Mouse (Mus musculus) lung, postnatal 25 days (tissue): Measurements from ENCODE around the gene Srgap3.
A peak's percentile ranks its signal among the peaks of the same experiment; 100 is the strongest.
"Not testable (repeated sequence)": the region's sequence is repeated elsewhere in the genome, so short reads cannot be mapped to it uniquely, and the experiment has no call there.

Experiments used
- DNase-seq: peaks from one replicate; pipeline ENCODE4 v3.0.0; 2022; ENCODE audit warnings: low spot score

Srgap3 gene

DNA sequence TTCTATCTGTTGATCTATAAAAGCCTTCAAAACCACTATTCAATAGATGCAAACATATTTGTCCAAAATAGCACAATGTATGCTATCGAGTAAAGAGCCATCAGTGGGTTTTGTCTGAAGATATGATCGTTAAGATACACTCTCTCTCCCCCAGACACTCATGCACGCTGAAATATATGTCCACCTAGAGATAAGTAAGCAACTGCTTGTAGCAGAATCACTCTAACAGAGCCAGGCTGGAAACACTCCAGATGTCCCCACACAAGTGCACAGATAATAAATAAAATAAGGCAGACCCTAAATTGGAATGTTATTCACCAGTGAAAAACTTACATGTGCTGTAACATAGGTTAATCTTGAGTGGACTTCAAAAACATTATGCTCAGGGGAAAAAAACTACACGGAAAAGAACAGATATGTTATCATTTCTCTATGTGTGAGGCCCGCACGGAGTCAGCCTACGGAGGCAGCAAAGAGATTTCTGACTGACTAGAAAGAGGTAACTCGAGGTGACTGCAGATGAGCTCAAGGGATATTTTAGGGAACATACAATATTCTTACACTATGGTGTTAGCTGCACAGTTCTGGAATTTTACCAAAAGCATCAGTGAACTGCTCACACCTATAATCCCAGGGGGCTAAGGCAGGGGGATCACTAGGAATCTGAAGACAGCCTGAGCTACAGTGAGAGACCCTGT is 39.0 kb downstream of the Srgap3 start:
- no peak for DNase-seq

DNA sequence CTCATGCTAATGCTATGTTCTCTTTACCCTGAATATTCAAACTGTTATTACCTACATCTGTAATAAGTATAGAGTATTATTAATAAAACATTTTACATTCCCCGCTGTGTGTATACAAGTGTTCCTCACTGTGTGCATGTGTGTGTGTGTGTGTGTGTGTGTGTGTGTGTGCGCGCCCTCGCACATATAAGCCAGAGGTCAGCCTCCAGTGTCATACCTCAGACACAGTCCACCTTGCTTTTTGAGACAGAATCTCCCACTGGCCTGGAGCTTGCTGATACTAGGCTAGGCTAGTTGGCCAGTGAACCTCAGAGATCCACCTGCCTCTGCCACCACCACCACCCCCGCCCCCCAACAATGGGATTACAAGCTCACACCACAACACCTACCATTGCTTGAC is 43.3 kb downstream of the Srgap3 start:
- no peak for DNase-seq

DNA sequence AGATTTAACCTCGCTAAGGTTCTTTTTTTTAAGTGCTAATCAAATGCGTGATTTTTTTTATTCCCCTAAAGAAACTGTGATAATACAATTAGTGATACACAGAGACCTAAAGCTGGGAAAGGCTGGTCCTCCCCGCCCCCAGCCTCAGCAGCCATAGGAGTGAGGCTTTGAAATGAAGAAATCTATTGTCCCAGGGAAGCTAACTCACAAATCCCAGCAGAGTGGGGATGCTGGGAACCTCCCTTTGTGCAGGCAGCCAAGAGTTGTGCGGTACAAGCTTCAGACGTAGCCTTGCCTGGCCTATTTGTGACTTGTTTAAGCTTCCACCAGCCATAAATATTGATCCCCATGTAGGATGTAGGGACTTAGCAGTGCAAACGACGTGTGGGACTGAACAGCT is 43.8 kb downstream of the Srgap3 start:
- DNase-seq, result no peak

DNA sequence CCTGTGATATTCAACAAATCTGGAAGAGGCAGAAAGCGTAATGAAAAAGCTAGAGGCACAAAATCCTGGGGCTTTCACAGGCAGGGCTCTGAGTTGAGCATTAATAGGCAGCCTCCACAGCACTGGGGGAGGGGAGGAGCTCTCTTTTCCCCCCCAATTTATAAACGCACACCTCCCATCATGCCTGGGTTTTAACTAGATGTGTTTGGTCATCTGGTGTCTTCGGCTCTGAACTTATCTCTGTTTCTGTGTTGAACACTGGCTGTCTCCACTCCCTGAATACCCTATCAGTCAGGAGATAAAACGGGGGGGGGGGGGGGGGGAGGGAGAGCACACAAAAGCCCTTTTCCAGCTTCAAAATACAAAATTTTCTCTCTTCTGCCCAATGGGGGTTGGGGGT is 44.3 kb downstream of the Srgap3 start:
- no peak for DNase-seq

DNA sequence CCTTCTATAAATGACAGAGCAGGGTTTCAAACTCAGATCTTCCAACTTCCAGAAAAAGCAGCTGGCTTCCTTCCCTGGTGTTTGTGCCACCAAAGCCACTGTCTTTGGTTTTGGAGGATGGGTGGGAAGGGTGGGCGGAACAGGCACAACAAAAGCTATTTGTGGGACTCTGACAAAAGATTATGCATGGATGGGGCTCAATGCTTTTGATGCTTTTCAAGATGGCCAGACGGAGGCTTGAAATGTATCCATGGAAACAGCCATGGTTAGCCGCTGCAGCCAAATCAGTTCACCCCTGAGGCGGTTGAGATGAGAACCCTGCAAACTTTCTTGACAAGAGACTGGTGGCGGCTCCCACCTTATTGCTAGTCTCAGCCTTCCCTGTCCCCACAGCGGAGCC is 46.8 kb downstream of the Srgap3 start:
- no peak for DNase-seq

DNA sequence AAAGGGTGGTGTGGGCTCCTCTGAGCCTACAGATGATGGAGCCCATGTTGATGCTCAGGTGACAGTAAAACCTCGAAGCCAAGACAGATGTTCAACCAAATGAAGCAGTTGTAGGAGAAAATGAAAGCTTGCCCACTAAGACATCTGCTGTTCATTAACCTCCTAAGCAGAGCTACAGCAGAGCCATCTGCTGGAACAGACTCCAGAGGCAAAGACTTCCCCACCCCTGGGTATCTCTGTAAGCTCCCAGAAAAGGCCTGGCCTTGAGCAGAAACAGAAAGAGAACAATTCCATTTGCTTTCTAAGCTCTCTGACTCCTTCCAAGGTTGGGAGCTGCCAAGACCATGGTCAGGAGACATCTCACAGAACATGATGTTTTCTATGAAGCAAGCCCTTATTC is 47.4 kb downstream of the Srgap3 start:
- no peak for DNase-seq

DNA sequence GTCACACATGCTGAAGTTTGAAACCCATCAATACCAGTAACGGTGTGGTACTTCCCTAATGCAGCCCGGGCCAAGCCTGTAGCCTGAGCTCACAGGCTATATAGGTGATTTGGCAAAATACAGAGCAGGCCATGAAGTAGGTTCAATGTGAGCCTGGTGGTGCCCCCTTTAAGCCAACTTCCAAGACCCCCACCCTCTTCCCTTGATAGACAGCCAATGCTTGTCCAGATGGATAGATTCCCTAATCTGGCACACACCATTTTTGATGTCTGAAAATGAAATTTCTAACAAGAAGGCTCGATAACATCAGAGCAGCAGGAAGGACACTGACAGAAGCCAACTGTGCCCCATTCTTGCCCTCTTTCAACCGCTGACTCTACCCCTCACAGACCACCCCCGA is 47.8 kb downstream of the Srgap3 start:
- no peak for DNase-seq

DNA sequence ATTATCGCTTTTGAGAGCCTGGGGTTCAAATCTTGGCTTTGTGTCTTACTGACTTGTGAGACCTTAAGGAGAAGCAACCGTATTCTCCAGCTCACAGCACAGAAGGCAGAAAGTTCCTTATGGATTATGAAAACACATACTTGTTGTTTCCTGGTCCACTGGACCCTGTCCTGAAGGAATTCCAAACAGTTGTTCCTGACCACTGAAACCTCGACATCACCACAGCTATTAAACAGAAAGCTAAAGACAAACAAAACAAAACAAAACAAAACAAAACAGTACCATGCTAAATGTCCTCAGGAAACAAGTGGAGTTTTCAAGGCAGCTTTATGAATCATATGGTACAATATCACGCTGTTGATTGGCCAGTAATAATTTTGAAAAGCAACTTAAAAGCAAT is 48.6 kb downstream of the Srgap3 start:
- DNase-seq, result no peak

DNA sequence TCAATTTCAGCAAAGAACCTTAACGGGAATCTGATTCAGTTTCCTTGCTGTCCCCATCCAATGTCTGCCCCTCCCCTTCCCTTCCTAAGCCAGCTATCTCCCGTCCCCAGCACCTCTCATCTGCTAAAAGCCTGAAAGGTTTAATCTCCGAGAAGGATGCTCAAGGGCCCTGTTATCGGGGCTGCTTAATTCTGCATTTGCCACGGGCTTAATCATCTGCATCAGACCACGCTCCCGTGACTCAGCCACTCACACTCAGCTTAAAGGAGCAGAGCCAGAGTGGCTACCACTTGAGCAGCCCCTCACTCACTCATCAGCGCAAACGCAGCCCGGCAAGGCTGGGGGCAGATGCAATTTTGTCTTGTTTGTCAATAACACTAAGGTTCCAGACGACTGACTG is 50.7 kb downstream of the Srgap3 start:
- DNase-seq, result no peak

DNA sequence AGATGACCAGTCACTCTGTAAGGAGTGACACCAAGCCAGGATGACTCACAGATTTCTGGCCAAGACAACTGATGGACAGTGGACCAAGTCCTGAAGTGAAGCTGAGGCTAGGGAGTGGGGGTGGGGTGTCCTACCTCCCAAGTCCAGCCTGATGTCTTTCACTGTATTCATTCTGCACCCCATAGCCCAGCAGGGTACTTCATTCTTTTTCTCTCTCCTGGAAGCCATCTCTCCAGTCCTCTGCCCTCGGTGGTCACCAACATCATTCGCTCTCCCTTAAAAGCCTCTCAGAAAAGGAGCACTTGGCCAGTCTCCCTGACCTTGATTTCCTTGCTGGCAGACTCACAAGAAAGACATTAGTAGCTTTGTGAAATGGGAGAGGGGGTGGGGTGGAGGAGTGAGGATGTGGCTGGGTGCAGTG is 56.7 kb downstream of the Srgap3 start:
- DNase-seq, result no peak

DNA sequence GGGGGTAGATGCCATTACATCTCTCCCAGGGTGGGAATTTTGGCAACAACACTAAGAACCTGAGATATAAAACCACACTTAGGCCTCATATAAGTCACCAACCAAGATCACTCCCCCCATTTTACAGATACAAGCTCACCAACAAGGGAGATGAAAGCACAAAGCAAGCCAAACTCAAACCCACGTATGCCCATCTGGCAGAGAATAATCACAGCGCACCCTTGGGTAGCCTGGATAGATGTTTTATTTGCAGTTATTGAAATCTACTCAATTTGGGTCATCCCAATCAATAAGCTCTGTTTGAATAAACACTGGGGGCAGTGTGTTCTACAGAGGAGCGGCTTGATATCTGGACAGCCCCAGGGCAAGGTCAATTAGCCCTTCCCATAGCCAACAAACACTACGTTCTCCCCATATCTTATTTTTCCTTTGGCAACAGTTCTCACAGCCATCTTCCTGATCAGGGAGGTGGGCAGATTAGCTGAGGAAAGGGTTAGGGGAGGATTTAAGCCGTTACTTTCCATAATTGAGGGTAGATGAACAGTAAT is 63.4 kb downstream of the Srgap3 start:
- no peak for DNase-seq

DNA sequence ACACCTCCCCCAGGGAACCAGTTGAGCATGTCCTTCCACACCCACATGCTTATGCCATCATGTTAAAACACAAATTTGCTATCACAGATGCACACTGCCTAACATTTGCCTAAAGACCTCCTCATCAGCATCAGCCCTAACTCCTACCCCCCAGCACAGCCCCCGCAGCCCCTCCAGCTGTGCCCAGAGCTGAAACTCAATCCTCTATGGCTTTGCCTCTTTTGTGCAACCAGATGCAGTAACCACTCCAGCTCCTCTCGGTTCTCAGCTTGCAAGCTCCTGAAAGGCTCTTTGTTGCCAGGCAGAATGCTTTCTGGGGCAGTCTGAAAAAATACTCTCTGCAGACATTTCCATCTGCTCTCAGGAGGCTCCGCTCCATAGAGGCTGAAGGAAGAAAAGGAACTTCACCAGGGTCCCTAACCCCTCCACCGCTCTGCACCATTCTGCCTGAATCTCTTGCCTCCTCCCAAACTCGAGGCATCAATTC is 67.0 kb downstream of the Srgap3 start:
- no peak for DNase-seq

DNA sequence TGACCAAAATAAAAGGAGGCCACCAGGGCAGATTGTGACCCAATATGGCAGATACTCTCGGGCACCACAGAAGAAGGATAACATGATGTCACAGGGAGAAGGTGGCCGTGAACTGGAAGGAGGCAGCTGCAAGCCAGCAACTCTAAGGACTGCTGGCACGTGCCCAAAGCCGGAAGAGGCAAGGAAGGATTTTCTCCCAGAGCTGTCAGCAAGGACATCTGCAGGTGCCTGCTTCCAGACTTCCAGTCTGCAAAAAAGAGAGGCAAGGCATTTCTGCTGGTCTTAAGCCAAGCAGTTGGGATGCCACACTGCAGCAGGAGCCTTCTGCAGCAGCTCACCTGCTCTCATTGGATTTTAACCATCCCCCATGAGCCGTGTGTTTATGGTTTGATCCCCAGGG is 67.9 kb downstream of the Srgap3 start:
- DNase-seq, result no peak

DNA sequence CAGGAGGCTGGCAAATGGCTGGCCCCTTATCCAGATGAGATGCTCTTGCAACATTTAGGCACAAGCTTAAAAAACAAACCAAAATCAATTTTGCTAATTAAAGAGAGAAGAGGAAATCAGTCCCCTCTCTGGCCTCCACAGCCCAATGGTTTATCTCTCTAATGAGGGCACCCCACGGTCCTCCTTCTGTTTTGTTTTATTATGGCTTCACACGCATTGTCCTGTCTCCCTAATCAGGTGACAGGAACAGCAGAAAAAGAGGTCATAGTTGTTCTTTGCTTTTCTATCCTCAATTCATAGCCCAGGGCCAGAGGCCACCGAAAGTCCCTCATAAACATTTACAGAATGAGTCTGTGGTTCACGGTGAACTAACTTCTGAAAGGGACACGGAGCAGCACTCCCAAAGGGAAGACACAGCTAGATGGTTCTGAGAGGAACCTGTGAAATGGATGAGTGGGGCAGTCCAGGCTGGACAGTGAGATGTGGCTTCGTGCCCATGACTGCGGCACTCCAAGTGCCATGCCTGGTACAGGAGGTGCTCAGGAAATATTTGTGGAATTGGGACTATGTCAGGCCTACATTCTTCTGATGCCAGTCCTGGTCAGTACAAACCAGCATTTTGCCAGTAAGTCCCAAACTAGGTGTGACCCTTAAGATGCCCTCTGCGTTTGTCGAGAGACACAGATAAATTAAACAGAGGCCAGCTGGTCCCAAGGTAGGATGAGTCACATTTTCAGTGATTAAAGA is 73.8 kb downstream of the Srgap3 start:
- peak; percentile 38 for DNase-seq

DNA sequence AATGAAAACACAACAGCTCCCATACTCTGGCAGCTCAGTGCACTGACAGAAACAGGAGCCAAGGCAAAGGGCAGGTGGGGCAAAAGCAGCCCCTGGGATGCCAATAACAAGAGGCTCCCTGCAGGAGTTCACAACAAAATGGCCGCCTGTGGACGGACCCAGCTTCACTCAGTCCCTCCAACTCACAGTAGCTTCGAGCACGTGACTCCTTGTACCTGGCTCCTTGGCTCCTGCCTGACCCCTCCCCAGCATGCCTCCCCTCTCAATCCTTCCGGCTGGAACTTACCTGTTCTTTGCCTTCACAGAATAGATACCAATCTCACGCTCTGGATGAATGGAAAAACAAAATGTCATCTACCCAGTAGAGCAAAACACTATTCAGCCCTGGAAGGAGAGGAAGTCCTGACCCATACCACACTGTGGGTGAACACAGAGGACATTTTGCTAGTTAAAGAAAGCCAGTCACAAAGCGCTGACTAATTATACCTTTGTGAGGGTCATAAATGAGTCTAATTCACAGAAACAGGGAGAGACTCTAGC is 75.8 kb downstream of the Srgap3 start:
- DNase-seq, result no peak

DNA sequence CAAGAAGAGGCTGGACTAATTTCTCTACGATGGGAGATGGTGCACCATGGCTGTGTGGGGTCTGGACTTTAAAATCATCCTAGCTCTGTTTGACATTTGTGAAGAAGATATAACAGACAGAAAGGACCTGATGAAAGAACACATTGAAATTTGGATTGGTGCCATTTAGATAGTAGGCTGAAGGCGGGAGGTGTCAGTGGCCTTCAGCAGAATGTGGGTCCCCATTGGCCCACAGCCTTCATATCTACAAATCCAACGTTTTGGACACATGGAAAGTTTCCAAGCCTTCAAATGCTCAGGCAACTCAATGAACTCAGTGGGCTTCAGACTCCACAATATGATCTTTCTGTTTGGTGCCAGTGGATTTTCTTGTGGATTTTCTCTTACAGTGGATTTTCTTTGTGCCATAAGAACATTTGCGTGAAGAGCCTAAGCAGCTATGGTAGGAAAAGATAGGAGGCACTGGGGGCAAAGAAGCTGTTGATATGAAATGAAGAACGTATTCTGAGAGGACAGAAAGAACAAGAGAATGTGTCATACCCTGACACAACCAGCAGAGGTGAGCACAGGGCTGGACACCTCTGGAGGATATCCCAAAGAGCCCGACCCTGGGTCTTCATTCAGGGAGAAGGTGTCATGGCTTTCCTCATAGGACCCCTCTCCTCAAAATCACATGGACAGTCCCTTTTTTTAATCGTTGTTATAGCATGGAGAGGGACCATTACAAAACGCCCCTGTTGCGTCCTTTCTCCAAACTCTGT is 78.7 kb downstream of the Srgap3 start:
- DNase-seq, result no peak

DNA sequence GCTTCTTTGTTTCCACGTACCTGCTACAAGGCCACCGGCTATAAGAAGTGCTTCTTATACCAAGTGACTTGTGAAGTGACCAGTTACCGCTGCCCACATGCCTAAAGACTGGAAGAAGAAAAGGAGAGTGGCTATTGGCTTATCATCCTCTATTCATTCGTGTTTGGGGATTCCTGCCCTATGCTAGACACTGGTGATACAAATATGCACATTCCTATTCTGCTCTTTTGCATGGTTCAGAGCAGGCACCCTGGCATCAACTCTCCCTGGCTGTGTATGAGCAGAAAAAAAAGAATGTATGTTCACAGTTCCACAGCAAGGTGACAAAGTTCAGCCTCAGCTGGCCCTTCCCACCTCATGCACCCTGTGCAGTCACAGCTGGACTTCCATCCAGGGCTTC is 81.0 kb downstream of the Srgap3 start:
- no peak for DNase-seq

DNA sequence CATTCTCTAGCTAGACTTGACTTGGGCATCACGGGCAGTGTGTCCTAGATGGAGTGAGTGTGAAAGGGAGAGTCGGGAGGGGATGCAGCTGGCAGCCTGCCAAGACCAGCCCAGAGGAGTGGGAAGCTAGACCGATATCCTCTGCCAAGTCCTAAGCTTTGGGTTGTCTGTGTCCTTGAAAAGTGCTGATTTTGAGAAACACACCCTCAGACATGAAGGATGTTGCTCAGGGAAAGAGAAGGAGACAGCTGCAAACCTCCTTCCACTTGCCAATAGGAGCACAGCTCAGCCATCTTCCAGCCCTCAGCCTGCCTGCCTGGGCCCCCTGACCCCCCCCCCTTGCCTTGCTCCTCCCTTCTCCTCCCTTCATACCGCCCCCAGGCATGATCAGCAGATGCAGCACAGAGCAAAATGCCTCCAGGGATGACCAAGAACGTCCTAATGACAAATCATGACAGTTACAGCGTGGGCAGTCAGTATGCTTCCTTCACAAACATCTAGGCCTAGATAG is 82.0 kb downstream of the Srgap3 start:
- no peak for DNase-seq

DNA sequence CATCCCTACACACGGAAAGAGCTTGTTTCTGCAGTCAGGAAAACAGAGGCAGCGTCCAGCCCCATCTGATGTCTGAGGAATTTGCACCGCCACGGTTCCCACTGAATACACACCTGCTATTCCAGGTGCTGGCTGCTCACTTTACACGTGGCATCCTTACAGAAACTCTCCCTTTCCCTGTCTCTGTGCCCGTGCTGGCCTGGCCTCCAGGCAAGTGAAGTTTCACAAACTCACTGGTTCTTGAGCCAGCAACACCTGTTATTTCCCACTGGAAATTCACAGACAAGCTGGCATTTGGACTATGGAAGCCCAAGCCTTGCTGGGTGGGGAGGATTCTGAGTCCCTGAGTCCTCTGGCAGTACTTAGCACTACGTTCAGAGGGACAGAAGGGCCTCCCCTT is 84.6 kb downstream of the Srgap3 start:
- DNase-seq, result no peak

DNA sequence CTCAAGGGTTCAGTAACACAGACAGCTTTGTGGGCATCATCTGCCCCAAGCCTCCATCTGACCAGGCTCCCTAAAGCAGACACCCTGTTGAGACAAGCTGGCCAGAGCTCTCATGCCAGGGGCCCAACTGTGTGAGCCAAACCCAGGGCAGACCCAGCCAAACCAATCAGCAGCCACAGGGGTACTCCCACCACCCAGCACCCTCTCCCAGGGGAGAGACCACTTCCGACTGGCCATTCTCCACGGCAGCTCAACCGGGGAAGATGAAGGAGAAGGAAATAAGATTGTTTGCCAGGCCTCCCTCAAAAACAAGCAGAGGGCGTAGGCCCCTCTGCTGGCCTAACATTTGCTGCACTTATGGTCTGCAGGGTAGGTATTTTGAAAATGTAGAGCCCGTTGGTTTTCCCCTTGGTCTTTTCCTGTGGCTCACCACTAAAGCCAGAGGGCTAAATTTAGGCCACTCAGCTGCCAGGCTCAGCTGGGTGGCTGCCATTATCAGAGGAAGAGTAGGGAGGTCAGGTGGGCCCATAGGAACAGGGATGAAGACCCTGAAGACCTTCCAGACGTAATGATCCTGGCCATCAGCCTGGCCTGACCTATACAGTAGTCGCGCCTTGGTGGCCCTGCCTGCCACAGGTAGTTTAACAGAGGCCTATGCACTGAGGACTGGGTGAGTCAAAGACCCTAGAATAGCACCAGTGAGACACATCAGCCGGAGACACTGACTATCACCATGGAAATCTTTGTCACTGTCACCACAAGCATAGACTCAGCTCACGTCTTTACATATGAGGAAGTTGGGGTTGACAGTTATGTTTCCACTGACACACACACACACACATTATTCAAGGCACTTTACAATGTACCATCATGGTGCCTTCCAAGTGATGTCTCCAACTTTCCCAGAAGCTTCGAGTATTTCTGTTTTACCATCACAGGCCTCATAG is 85.4 kb downstream of the Srgap3 start:
- no peak for DNase-seq

DNA sequence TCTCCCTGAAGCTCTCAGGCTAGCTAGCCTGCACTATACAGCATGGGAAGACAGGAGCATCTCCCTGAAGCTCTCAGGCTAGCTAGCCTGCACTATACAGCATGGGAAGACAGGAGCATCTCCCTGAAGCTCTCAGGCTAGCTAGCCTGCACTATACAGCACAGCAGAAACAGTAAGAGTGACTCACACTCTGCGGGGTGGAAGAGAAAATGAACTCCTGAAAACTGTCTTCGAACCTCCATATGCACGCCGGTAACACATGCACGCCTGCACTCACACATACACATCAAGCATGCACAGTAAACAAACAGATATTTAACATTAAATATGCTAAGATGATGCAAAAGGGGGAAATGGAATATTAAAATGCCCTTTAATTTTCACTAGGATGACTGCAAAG is 86.8 kb downstream of the Srgap3 start:
- DNase-seq, result not testable (repeated sequence)
